Mouse (Mus musculus) spleen, postnatal 4 days (tissue): Measurements from ENCODE around the gene Wnt6.
A peak's percentile ranks its signal among the peaks of the same experiment; 100 is the strongest.

Experiments used
- DNase-seq, 2 experiments: peaks; one replicate each; pipeline ENCODE4 v3.0.0; 2022; ENCODE audit warnings: low spot score in 2 of 2

Wnt6 gene

DNA sequence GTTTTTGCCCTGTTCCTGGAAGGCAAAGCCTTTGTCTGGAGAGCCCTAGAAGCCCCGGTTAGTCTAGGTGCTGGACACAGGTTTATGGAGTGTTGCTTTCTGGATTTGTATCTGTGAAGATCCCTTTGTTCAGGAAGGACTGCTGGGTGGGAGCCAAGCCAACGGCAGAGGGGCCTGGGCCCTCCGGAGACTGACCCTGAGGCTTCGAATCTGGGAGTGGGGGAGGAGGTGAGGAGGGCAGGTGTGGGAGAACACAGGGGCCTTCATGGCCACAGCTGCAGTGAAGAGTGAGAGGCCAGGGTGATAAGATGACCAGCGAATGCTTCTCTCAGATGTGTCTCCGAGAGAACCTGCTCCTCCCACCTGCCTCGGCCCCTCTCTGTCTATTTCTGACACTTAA, 2.4 kb downstream of the Wnt6 start:
- no peak for DNase-seq

DNA sequence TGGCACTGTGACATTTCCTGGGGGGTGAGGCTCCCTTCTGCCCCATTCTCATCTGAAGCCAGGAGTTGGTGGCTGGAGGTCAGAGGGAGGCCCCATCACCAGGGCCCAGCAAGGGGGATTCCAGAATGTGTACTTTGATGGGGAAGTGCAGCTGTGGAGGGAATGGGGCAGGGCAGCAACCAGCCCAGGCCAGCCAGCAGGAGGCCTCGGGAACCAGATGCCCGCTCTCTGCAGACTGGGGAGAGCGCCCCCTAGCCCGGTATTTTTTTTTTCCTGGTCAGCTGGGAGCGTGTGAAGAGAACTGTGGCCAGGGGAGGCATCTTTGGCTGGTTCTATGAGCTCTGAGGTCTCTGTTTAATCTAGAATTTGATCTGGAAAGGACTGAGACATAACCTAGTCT, 4.1 kb downstream of the Wnt6 start:
- DNase-seq = peak in 1 of 2 experiments; percentile 40

DNA sequence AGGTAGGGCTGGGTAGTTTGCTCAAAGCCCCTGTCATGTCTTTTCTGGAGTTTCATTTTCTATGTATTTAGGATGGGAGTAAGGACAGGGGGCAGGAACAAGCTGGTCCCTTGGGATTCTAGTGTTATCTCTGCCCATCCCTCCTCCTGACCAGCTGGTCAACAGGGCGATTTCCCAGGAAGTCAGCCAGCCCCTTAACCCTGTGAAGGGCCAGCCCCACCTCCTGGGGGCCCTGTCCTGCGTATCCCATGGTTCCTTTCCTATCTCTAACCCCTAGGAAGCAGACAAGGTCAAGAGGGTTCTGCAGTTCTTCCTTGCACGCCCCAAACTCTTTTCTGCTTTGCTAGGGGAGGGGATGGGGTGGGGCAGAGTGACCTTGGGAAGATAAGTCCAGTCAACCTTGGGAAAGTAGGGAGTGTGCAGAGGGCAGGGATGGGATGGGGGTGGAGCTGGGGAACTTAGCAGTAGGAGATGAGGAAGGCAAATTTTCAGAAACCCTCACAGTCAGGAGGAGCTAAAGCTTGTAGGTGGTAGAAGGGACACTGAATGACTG, 7.3 kb downstream of the Wnt6 start:
- DNase-seq = no peak

DNA sequence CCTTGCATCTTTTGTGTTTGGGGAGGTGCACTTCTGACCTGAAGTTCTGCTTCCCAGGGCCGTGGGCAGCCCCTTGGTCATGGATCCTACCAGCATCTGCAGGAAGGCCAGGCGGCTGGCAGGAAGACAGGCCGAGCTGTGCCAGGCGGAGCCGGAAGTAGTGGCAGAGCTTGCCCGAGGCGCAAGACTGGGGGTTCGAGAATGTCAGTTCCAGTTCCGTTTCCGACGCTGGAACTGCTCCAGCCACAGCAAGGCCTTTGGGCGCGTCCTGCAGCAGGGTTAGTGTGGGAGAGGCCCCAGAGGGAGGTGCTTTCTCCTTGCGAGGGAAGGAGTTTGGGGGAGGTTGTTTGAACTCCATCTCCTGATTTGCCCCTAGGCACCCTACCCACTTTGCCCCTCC, 10.4 kb downstream of the Wnt6 start:
- no peak for DNase-seq

DNA sequence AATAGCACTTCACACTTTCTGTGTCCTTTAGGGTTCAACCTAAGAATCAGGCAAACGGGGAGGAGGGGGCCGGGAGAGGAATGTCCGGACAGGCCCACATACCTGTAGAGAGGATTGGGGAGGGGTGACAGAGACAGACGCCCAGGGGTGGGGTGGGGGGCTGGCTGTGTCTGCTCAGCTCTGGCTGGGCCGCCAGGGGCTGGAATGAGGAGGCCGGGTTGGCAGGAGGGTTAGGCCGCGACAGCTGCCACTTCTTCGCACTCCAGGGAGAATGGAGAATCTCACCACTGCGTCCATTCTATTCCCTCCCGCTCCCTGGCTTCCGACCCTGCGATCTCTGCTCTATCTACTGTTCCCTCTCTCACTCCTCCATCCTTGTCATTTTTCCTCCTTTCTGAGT, 11.9 kb downstream of the Wnt6 start:
- no peak for DNase-seq

DNA sequence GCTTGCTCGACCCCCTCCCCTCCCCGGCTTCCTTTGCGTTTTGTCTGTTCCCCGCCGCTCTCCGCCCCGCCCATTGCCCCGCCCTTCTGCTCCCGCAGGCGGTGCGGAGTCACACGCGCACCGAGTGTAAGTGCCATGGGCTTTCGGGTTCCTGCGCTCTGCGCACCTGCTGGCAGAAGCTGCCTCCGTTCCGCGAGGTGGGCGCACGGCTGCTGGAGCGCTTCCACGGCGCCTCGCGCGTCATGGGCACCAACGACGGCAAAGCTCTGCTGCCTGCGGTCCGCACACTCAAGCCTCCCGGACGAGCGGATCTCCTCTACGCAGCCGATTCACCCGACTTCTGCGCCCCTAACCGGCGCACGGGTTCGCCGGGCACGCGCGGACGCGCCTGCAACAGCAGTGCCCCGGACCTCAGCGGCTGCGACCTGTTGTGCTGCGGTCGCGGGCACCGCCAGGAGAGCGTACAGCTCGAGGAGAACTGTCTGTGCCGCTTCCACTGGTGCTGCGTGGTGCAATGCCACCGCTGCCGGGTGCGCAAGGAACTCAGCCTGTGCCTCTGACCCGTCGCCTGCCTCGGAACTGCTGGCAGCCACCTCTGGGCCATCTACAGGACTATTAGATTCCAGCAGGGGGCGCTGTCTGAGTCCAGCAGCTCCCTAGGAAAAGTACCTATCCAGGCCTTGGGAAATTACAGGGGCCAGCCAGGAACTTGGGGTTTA, 12.5 kb downstream of the Wnt6 start:
- DNase-seq = peak in 1 of 2 experiments; percentile 76

DNA sequence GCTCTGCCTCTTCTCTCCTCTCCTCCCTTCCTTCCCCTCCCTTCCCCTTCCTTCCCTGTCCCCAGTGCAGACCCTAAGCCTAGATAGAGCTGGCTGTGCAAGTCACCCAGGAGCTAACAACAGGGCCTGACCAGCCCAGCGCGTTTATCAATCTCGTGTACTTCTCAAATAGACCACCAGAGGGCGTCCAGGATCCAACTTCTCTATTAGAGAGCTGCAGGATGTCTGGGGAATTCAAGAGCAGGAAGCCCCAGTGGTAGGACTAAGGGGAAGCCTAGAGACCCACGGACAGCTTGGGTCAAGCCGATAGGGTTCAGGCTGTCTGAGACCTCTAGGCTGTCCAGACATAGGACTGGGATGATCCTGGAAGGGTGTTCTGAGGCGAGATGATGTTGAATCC, 16.2 kb downstream of the Wnt6 start:
- peak; percentile 69 to 88 for DNase-seq

DNA sequence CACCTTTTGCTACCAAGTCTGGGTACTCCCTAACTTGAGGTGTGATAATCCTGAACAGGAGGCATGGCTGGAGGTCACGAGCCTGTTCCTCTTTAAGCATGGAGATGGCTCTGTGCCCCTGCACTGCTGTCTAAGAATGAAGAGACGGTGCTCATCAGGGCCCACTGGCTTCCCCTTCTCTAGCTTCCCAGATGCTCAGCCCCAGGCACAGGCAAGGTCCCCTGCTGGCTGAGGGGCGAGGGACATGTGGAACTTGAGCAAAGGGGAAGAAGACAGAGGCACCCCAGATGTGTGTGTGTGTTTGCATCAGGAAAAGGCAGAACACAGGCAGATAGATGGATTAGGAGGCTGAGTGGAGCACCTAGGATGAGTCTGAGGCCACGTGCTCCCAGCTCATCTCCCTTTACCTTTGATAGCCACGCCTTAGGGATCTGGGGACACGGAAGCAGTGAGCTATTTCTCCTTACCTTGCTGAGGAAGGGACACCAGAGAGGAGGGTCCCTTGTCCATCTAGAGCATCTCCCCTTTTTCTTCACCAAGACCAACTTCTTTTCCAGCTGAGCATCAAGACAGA, 17.0 kb downstream of the Wnt6 start:
- DNase-seq = no peak

DNA sequence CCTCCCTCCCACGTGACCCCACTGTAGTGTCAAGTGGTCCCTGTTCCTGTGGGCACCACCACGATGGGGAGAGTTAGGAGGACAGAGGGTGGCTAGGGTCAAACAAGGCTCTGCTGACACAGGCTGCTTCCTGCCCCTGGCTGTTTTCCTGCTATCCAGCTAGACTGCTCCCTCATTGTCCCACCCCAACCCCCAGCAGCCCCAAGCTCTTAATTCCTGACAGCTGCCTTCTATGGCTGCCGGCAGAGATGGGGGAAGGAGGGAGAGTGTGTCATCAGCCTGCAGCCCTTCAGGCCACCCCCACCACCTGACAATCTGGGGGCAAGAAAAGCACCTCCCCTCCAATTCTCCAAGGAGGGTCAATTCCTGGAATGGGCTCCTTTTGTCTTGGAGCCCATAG, 18.4 kb downstream of the Wnt6 start:
- no peak for DNase-seq

DNA sequence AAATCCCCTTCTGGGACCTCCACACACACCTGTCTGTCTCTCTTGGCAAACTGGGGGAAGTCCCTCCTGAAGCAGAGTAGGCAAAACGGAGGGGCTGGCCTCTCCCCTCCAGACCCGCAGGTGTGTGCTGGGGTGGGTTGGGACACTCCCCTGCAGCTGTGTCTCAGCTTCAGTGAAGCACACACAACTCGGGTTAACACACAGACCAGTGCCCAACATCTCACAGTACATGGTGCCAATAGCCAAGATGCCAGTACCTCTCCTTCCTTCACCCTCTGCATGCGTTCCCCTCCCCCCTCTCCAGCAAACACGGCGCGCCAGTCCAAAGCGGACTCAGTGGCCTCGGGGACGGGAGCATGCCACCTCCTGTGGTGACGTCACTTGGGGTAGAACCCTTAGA, 19.6 kb downstream of the Wnt6 start, which contains the start of gene Wnt10a:
Wnt10a (plus strand) TSS at position 268 of the 400 bp plus-strand sequence.
- no peak for DNase-seq

DNA sequence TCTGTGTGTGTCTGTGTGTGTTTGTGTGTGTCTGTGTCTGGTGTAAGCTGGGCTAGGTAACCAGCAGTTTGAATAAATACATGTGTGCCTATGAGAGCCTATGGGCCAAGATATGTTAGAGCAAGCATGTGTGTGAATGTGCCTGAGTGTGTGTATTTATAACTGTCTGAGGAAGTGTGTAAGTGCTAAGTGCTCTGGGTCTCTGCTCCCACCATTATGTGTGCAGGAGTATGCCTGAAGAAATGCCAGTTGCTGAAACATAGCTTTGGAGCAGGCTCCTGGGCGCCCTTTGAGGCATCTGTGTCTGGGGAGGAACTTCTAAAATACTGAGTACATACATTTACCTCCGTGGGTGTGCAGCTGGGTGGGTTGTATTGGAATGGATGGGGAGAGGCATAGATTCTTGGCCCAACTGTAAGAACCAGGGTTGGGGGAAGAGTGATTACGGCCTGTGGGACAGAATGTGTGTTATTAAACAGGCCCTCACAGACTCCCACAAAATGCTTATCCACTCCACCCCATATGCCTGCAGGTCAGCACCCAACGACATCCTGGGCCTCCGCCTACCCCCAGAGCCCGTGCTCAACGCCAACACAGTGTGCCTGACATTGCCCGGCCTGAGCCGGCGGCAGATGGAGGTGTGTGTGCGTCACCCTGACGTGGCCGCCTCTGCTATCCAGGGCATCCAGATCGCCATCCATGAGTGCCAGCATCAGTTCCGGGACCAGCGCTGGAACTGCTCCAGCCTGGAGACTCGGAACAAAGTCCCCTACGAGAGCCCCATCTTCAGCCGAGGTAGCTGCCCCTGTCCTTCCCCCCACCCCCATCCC, 21.4 kb downstream of the Wnt6 start:
- no peak for DNase-seq

DNA sequence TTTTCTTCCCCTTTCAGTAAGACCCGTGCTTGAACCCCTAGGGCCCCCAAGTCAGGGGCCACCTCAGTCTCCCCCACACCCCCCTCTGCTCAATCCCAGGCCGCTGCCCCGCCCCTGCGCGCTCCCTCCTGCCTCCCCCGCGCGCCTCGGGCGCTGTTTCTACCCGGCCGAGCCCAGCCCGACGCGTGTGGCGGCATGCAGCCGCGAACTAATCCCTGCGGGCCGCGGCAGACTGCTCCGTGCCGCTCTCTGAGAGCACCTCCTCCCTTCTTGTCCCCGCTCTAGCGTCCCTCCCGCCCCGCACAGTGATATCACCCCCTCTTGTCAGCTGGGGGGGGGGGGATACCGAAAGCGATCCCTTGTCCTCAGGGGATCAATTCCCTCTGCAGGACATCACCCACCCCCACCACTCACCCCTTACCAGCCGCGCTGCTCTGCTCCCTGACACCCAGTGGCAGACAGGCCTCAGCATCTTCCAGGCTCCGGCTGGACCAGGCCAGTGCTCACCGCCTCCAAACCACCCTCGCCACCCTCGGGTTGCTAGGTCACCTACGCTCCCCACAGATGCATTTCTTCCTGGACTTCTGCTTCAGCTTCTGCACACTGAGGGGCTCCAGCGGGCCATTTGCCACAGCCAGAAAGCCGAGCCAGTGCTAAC, 22.9 kb downstream of the Wnt6 start:
- DNase-seq = no peak

DNA sequence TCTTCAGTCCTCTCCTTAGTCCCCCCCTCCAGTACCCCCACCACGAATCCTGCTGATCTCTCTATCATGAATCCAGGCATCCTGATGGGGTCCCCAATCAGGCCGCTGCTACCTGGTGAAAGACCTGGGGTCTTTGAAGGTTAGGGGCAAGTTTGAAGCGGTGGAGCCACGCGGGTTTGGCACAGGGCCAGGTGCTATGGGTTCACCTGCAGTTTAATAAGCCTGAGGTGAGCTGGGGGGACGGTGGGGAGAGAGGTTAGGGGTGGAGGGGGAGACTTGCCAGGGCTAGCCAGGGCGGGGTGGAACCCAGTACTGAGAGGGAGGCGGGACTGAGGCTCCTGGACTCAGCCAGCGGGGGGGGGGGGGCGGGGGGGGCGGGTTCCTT, 23.4 kb downstream of the Wnt6 start:
- DNase-seq = no peak

DNA sequence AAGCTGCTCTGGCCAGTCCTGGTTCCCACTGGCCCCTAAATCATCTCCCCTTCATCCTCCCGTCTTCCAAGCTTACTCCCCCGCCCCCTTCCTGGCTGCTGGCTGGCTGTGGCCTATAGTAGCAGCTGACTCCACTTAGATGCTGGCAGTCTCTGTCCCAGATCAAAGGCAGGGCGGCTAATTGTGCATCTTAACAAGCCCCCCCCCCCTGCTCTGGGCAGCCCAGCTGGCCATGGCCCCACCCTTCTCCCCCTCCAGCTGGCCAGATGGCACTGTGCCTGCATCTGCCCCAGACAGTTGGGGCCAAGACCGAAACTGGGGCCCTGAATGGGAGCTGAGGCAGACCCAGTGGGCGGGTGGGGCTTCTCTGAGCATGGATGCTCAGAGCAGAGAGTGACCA, 25.8 kb downstream of the Wnt6 start:
- DNase-seq = no peak

DNA sequence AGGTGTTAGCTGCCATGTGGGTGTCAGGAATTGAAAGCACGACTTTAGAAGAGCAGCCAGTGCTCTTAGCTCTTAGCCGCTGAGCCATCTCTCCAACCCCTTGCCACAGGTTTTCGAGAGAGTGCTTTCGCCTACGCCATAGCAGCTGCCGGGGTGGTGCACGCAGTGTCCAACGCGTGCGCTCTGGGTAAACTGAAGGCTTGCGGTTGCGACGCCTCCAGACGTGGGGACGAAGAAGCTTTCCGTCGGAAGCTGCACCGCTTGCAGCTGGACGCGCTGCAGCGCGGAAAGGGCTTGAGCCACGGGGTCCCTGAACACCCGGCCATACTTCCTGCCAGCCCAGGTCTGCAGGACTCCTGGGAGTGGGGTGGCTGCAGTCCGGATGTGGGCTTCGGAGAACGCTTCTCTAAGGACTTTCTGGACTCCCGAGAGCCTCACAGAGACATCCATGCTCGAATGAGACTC, 28.8 kb downstream of the Wnt6 start:
- no peak for DNase-seq

DNA sequence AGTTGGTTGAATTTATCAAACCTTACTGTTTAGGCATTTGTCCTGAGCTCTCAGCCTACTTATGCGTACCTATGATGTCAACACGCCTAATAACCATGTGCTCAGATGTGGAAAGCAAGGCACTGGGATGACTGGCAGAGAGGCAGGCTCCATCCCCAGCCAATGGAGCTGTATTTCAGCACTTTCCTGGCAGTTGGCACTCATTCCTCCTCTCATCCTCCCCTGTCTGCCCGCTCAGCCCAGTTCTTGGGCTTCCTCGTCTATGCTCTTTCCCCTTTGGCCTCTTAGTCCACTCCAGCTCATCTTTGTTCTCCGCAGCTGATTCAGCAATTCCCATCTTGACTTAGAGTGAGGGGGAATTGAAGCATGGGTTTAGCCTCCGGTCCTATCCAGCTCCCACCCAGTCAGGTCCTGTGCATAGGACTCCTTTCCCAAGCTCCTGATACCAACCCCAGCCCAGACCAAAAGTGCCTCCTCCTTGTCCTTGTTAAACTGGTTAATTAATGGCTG, 30.0 kb downstream of the Wnt6 start:
- DNase-seq = no peak

DNA sequence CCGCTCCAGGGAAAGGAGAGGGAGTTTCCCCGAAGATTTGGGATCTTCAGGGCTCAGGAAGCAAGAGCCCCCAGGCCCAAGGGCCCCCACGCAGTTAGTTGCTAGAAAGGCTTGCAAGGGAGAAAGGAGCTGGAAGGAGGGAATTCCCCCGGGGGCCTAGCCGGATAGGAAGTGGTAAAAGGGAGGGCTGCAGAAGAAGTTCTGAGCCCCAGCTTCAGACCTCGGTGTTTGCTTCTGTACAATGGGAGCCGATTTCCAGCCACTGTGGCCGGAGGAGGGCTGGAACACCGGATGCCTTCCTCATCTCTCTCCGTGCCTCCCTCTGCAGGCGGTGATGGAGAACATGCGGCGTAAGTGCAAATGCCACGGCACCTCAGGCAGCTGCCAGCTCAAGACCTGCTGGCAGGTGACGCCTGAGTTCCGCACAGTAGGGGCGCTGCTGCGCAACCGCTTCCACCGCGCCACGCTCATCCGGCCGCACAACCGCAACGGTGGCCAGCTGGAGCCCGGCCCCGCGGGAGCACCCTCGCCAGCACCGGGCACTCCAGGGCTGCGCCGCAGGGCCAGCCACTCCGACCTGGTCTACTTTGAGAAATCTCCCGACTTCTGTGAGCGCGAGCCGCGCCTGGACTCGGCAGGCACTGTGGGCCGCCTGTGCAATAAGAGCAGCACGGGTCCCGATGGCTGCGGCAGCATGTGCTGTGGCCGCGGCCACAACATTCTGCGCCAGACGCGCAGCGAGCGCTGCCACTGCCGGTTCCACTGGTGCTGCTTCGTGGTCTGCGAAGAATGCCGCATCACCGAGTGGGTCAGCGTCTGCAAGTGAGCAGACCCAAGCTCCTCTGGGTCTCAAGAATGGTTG, 31.3 kb downstream of the Wnt6 start:
- peak; percentile 66 to 84 for DNase-seq

DNA sequence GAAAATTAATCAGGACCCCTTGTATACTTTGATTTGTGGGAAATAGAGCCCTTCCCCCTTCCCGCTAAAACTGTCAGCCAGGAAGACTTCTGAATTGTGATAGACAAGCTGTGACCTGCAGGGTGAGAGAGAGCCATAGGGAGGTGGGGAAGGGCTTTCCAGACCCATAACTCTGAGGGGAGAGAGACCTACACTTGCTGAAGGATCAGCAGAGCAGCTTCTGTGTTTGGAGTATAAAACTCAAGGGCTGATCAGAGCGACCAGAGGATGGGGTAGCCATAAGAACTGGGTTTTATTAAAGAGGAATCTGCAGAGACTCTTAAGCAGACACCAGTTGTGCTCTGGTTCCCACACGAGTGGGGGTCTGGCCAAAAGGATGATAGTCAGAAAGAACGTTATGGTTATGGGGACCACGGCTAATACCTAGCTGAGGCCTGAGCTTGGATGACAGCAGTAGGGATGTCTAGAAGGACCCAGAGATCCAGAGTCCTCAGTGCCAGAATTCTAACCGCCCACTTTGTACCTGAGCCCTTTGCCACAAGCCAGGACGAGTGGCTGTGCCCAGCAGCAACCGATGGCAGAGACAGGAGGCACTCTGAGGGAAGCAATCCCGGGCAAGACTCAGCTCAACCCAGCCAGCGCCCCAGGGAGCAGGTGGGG, 32.6 kb downstream of the Wnt6 start:
- no peak for DNase-seq

DNA sequence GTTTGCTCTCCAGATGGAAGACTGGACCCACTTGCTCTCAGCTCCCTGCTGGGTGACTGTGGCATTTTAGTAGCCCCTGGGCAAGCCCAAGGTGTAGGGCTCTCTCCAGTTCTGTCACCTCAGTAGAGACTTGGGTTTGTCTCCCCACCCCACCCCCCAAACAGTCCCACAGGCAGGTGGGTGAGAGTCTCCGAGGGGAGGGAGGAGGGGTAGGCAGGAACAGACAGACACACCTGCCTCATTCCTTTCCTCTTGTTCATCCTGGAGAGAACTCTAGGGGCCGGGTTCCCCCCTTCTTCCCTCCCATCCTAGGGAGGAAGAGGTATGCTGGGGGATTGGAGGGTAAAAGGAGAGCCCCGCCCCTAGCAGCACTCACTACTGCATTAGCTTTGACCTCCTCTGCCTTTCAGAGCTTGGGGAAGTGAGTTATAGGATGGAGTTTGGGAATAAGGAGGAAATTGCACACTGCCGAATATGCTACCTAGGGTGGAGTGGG, 33.7 kb downstream of the Wnt6 start:
- no peak for DNase-seq

DNA sequence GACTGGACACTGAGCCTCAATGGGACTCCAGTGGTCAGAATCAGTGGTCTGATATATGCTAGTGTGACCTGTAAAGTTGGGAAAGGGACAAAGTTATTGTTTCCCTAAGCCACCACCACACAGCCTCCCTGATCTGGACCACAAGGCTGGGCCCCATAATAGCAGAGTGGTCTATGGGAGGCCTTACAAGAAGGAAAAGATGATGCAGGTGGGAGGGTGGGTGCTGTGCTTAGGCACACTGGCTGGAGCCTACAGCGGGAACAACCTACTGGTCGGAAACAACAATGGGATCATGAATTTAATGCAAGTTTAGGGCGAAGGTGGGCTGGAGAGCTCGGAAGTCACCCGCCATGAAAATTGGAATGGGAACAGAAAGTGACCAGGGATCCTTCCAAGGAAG, 34.2 kb downstream of the Wnt6 start:
- no peak for DNase-seq
